Mouse (Mus musculus) B cell, adult 2 months (primary cell): ENCODE data around the gene Msmb.

Source experiments
- DNase-seq, 2 experiments: peaks; one replicate each; pipeline ENCODE4 v3.0.0; 2022

The Msmb gene

GRCm38 (mm10) chr14:32179393-32180195 lies 37.8 kb downstream of the Msmb start:
- DNase-seq, result no peak

DNA sequence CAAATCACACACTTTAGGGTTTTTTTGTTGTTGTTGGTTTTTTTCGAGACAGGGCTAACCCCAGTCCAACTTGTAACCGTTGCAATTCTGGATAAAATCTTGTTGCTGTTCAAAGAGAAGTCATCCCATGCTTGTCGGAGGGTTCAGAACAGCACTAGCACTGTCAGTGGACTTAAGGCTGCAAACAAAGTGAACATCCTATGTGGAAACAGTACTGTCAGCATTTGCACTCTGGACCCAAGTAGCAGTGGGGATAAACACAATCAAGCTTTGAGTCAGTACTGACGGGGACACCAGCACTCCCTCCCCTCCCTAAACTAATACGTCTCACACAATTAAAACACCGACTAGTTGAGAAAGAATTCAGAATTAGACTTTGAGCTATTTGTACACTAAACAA lies 39.0 kb downstream of the Msmb start:
- DNase-seq, result no peak

DNA sequence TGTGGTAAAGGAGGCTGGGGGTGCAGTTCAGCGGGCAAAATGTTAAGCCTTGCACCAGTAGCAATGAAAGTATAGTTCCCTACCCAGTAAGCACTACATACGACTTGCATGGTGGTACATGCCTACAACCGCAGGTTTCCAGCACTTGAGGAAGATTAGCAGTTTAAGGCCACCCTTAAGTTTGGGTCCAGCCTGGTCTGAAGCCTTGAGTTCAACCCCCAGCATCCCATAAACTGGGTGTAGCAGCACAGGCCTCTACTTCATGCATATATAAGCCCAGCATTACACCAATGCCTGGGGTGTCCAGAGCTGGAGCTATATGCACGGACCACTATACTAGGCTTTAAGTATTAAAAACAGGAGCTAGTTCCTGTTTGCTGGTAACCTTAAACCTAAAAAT lies 42.0 kb downstream of the Msmb start:
- no peak for DNase-seq

- no peak for DNase-seq
Observed at GRCm38 (mm10) chr14:32190627-32191391, 49.0 kb downstream of the Msmb start.

- no peak for DNase-seq
Observed at GRCm38 (mm10) chr14:32191926-32192325, 50.1 kb downstream of the Msmb start.

DNA sequence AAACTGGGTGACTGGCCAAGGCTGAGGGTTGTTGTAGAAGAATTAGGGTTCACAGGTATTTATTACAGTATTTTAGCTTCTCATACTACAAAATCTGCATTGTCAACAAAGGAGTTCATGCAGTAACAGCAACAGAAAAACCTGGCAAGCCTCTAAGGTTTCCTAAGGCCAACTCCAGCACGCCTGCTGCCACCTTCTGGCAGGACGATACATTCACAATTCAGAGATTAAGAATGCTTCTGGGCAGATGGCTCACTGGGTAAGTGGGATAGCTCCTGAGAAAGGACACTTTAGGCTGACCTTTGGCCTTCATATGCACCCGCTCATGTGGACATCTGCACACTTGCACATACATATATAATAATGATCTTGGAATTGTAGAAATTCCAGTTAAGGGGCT lies 50.6 kb downstream of the Msmb start:
- peak; percentile 60 for DNase-seq

DNA sequence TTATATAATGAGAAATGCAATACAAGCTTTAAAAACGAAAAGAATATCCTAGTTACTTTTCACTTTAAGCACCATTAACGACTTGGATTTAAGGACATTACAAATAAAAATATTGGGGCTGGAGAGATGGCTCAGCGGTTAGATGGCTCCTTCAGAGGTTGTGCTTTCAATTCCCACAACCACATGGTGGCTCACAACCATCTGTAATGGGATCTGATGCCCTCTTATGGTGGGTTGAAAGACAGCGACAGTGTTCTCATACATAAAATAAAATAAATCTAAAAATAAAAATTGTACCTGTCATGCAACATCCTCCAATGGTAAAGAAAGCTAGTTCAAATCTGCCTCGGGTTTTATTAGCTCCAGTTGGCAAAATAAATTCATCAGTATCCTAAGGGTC lies 51.7 kb downstream of the Msmb start:
- DNase-seq, result peak in 1 of 2 experiments; percentile 12

DNA sequence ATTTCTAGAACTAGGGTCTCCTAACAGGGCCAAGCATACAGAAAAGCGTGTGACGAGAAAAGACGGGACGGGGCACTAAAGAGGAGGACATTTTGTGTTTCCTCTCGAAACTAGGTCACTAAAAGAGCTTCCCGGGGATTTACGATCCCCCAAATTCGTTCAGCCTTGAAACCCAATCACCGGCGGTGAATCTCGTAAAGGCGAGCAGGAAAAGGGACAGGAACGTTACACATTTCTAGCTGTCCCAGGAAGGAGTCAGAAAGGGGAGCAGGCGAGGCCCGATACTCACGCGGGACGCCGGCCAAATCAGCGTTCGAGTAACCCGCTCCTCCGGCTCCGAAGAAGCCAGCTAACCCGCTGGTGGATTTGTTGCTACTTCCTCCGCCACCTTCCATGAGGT lies 59.5 kb downstream of the Msmb start:
- DNase-seq, result no peak

- peak; percentile 83 to 86 for DNase-seq
Observed at GRCm38 (mm10) chr14:32201791-32202451, 60.1 kb downstream of the Msmb start, which contains the start of the genes Timm23 and Parg. TSS of gene Timm23 (minus strand) at chr14:32201898. TSS of gene Parg (plus strand) at chr14:32201949.
